Mouse (Mus musculus) adrenal gland, postnatal 14 days (tissue): Measurements from ENCODE around the gene Runx2. TPM values are rescaled to one million over a fixed set of nuclear protein-coding genes. Genes with fewer than 3 reads are reported as not detected.

Experiments used
- DNase-seq: peaks from one replicate; pipeline ENCODE4 v3.0.0; 2021; ENCODE audit warnings: mixed read lengths
- total RNA-seq: library from RNA; stranded (reverse); gene quantifications from 2 replicates; pipeline ENCODE4 v1.2.3, GENCODE M21; 2021

The Runx2 gene
- total RNA-seq, 1 experiment from 2014 or later, result 15.9 TPM

GRCm38 (mm10) chr17:44768522-44768921, 46.1 kb downstream of the Runx2 start:
- no peak for DNase-seq

GRCm38 (mm10) chr17:44767375-44767774, 47.2 kb downstream of the Runx2 start:
- no peak for DNase-seq

DNA sequence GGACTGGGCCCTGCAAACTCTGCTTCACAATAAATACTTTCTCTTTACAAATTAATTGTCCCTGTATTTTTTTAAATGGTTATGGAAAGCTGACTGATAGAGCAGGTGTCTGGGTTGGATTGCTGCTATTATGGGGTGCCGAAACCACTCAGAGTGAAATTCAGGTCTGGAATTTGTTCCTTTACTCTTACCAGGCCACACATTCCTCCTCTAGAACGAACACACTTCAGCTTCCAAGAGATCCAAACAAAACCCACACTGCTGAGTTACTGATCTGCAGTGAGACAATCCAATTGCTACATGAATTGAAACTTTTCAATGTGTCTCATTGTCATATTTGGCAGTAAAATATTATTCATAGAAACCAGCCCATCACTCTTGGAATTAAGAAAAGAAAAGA, 47.6 kb downstream of the Runx2 start:
- no peak for DNase-seq

DNA sequence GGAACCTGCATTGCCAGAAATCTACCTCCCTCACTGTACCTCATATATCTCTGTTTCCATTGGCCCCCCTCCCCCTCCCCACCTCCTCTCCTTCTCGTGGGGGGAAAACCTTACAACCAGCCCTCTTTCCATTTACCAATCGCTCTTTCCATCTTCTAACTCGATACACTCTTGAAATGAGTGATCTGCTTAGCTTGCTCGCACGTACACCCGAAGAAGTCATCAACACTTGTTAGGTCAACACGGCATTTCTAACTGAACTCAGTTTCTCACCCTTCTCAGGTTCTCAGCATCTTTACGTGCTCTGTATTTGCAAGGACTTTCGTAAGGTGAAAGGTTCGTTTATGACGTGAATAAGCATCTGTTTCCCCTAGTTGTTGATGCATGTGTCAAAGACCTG, 48.3 kb downstream of the Runx2 start:
- DNase-seq, result no peak

DNA sequence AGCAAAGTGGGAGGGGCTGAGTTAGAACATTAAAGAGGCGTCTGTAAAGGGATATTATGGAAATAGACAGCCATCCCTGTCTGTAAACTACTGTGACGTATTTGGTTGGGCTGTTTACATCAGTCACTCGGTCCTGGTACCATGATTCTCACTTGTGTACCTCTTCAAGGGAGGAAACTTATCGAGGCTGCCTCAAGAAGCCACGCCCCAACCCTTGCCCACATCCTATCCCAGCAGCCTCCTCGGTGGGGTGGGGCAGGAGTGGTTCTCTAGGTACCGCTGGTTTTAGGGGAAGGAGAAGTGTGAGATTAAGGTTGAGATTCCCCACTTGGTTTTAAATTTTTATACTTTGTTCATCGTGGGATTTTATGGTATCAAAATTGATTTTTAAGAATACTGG, 69.2 kb downstream of the Runx2 start:
- no peak for DNase-seq

GRCm38 (mm10) chr17:44743780-44744179, 70.8 kb downstream of the Runx2 start:
- no peak for DNase-seq

- no peak for DNase-seq
Measured at GRCm38 (mm10) chr17:44742246-44742645, 72.4 kb downstream of the Runx2 start.

DNA sequence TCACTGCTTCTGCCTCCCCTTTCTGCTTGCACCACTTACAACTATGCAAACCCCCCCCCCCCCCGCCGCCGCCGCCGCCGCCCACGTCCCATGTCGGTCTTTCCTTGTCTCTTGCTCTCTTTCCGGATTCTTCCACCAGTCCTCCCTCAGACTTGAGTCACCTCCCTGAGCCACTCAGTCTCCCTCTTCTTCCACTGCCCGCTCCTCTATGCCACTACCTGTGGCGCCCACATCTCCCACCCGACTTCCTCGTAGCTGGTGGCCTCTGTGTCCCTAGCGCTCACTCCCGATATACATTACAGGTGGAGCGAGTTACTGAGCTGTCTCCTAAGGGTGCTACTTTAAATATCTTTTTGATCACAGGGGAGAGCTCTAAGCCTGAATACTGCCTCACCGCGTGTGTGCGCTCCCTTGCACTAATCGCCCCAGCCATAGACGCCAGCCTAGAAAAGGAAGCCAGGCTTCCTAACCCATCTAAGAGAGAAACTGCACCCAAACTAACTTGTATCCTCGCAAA, 76.4 kb downstream of the Runx2 start:
- peak; percentile 10 for DNase-seq

- DNase-seq, result peak; percentile 24
Measured at GRCm38 (mm10) chr17:44737275-44738120, 77.1 kb downstream of the Runx2 start.

GRCm38 (mm10) chr17:44735991-44736561, 78.5 kb downstream of the Runx2 start:
- DNase-seq, result peak; percentile 82

GRCm38 (mm10) chr17:44735223-44735990, 79.2 kb downstream of the Runx2 start:
- no peak for DNase-seq

DNA sequence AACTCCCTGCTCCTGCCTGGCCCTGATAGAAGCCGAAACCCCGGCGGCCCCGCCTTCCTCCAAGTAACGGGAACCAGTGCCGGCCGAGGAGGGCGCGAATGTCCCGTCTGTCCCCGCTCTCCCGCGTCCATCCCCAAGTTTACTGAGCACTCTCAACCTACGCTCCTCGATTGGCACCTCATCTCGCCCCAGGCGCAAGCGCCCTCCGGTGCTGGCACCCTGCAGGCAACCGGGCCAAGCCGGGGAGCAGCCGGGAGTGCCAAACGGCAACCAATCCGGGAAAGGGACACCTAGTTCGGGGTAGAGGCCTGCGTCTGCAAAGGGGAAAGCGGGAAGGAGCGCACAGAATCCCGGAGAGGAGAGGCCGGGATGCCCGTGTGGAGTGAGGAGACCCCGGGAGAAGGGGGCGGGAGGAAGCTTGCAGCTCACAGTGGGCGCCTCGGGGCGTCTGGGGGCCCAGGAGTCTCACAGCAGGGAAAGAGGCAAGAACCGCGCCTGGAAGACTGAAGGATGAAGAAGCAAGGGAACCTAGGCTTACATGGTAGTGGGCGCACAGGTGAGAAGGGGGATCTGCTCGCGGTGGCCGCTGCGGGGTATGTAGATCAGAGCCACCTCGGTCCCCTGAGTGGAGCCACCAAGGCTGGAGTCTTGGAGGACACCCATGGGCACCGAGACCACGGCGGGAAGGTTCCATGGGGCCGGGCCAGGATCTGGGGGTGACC, 79.9 kb downstream of the Runx2 start:
- peak; percentile 75 for DNase-seq

- peak; percentile 10 for DNase-seq
Measured at GRCm38 (mm10) chr17:44733544-44734310, 80.9 kb downstream of the Runx2 start.

DNA sequence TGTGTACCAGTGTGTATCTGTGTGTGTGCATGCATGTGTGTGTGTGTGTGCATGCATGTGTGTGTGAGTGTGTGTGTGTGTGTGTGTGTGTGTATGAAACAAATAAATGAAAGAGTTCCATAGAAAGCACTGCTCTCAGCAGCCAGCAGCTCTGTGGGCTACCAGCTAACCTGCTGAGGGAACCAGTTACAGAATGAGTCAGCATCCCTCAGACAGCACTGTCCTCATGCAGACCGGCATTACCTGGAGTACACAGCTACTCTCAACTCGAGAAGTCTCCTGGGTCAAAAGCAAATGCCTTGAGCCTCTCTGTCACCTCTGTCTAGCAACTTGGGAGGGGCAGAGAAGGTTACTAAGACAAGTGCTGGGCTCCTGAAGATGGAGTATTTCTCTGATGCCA, 86.1 kb downstream of the Runx2 start:
- no peak for DNase-seq

GRCm38 (mm10) chr17:44727675-44728074, 86.9 kb downstream of the Runx2 start:
- DNase-seq, result no peak

GRCm38 (mm10) chr17:44724805-44725480, 89.7 kb downstream of the Runx2 start:
- DNase-seq, result no peak

DNA sequence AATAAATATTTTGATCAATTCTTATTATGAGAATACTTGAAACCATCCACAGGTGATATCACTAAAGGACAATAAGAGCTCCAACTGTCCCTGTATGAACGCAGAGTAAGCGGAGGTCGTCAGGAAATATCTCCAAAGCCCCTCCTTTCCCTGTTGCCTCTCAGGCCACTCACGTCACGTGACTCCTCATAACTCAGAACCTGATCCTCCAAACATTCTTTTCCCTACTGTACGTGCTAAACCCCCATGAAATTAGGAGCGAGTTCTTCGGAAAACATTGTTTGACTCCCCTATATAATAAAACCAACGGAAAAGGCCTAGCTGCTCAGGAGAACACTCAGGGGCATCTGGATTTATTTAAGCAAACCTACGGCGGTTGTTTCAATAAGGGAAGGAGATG, 90.3 kb downstream of the Runx2 start:
- DNase-seq, result no peak

DNA sequence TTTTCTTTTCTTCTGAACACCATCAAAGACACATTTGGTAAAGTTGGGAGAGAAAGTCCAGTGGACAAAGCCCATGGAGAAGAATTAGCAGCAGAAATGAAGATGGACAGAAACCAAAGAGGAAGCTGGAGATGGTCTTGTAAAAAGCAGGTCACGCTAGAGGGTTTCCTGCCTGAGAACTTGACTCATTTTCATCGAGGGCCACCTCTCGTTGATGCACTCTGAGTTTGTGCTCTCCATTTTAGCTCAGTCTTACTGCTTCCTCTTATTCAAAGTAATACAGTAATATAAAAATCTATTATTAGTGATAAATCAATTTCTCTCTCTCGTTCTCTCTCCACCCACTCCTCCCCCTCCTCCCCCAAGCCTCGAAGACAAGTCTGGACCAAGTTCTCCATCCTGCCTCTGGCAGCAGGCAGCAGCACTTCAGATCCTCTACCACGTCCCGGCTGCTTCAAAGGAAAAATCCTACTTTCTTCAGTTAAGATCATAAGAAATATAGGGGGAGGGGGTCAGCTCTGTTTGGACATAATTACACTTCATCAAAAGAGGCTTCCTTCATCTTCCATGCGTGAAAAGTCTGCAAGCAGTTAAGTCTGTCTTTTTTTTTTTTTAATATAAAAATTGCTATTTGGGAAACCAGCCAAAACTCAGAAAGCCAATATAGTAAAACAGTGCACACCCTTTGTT, 92.3 kb downstream of the Runx2 start:
- DNase-seq, result no peak

GRCm38 (mm10) chr17:44718591-44718990, 96.0 kb downstream of the Runx2 start:
- peak; percentile 17 for DNase-seq

DNA sequence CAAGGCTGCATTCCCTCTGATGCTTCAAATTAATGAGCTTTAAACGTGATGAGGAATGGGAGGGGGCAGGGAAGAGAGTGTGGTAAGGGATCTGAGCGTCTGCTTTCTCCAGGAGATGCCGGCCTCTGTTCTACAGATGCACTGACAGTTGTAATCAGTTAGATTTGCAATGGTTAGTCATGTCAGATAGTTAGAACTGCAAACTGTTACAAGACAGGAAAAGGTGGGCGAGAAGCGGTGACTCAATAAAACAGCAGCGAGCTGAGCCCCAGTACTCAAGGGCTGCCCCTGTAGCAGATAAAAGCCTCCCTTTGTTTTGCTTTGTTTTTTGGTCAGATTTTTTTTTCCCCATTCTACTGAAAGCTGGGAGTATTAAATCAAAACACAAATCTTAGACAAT, 96.6 kb downstream of the Runx2 start:
- peak; percentile 3 for DNase-seq
